In the genomic region with DNA sequence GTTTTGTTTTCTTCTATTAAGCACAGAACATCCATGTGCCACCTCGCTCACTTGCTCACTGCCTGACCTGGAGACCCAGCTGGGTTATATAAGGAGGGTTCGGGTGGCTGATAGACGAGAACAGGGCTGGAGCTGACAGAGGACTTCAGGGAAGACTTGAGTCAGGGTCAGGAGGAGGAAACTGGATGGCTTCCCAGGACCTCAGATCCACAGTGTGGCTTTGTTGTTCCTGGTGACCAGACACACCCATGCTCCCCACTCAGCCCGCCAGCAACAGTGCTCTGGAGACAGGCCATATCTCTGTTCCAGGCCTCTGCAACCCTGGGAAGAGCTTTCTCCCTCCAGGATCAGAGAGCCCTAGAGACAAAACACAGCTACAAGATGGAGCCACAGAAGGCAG, we compare ENCODE assay signal across 12 mouse cellular contexts. TPM values are rescaled to one million over a fixed set of nuclear protein-coding genes. Genes with fewer than 3 reads are reported as not detected.
DNase-seq lines count a peak whose midpoint lies in the region; ATAC-seq lines count a peak whose summit lies in the region.
"Had no signal": no experiment of that assay in that cellular context is flagged by ENCODE, and none has a peak within 500 bp of the region (broad histone marks: within the 10 kb centered on the region; RNA-seq: fewer than 3 reads in every experiment).

No protein-coding gene starts in this region.

- no peak overlapping the region for H3K27ac ChIP-seq in heart, embryonic 16.5 days (ENCODE audit: low read length)
- H3K27ac ChIP-seq: embryonic facial prominence, embryonic 15.5 days; limb, embryonic 10.5 days had no signal

- H3K4me1 ChIP-seq in heart, embryonic 16.5 days (ENCODE audit: control insufficient read depth, insufficient read depth, low read length): peaks cover 41% of the 10 kb centered on the region

- no peaks in the 10 kb centered on the region for H3K27me3 ChIP-seq in heart, embryonic 16.5 days (ENCODE audit: control insufficient read depth, insufficient read depth, low read length)
- H3K27me3 ChIP-seq: embryonic facial prominence, embryonic 15.5 days; megakaryocyte, embryonic 14.5 days had no signal

- no peaks in the 10 kb centered on the region for H3K36me3 ChIP-seq in heart, embryonic 16.5 days (ENCODE audit: control insufficient read depth, insufficient read depth)
- H3K36me3 ChIP-seq: embryonic facial prominence, embryonic 15.5 days; limb, embryonic 10.5 days had no signal

- H3K4me2 ChIP-seq in heart, embryonic 16.5 days (ENCODE audit: low read depth, low read length): no peak overlapping the region
- H3K4me2 ChIP-seq: embryonic facial prominence, embryonic 15.5 days had no signal

- 45% methylated on average over 4 of the region's 4 CpGs for WGBS in heart, embryonic 16.5 days

- no peak overlapping the region for H3K9ac ChIP-seq in heart, embryonic 16.5 days (ENCODE audit: low read length)
- H3K9ac ChIP-seq: embryonic facial prominence, embryonic 15.5 days had no signal

- DNase-seq in kidney, adult 11 months: peak; percentile 27
- DNase-seq in kidney, postnatal 4 days: no peak
- DNase-seq in fibroblast of lung, adult 2 months (ENCODE audit: low read depth): peak; percentile 82
- DNase-seq in lung, postnatal 14 days: peak; percentile 54
- DNase-seq in layer of hippocampus, adult 11-12 months (ENCODE audit: low spot score): no peak
- no peak for DNase-seq in embryo, embryonic 9.5 days (ENCODE audit: extremely low spot score)

- H3K9me3 ChIP-seq in heart, embryonic 16.5 days (replicated peaks; ENCODE audit: control insufficient read depth, low read length): no peaks in the 10 kb centered on the region
- H3K9me3 ChIP-seq: embryonic facial prominence, embryonic 15.5 days; limb, embryonic 10.5 days; megakaryocyte, embryonic 14.5 days had no signal

- peak; percentile 34; the same call in 1 of the 2 replicates for ATAC-seq in heart, embryonic 16.5 days (replicated peaks; ENCODE audit: extremely low read depth, insufficient read depth, low FRiP score)
- no peak for ATAC-seq in cerebellum, adult (ENCODE audit: insufficient number of reproducible peaks, low FRiP score, low TSS enrichment)
- ATAC-seq: CD4-positive, CD25-positive, alpha-beta regulatory T cell, adult 4 months had no signal

- H3K4me3 ChIP-seq in heart, embryonic 16.5 days (ENCODE audit: low read length): no peak overlapping the region
- H3K4me3 ChIP-seq: embryonic facial prominence, embryonic 15.5 days; limb, embryonic 10.5 days; megakaryocyte, embryonic 14.5 days had no signal

RNA-seq across cellular contexts. Expression of gene Lrch1, which starts 44.6 kb away (rescaled TPM):
- polyA plus RNA-seq in heart, embryonic 16.5 days (2015; fragmentation: Nextera tagmentation; extraction: Ambion mirVana): 12.4 and 12.5 TPM in 2 replicates

Comparison
In these comparisons a context has a peak if more than half of its experiments do, and no peak if none do; other contexts are left out.
1. DNase-seq: peak in kidney, adult 11 months (single experiment), fibroblast of lung, adult 2 months (single experiment) and lung, postnatal 14 days (single experiment); none in kidney, postnatal 4 days (0 of 2), layer of hippocampus, adult 11-12 months (single experiment) and embryo, embryonic 9.5 days (single experiment).